8 mouse cellular contexts compared by ENCODE assay signal in genomic region chr17:35920384-35920783, GRCm38 (mm10). TPM values are rescaled to one million over a fixed set of nuclear protein-coding genes. Genes with fewer than 3 reads are reported as not detected.
A peak's percentile ranks its signal among the peaks of the same experiment; 100 is the strongest.
DNase-seq lines count a peak whose midpoint lies in the region; ATAC-seq and TF ChIP-seq lines count a peak whose summit lies in the region.

No protein-coding gene starts in this region.

- H3K9me3 ChIP-seq in embryonic facial prominence, embryonic 15.5 days (replicated peaks), result no peaks in the 10 kb centered on the region
- no peaks in the 10 kb centered on the region for H3K9me3 ChIP-seq in intestine, embryonic 16.5 days (ENCODE audit: control insufficient read depth, low read length)
- H3K9me3 ChIP-seq in neural tube, embryonic 13.5 days, result no peaks in the 10 kb centered on the region

- no peak overlapping the region for H3K9ac ChIP-seq in liver, adult 2 months (ENCODE audit: low read depth, low read length)
- H3K9ac ChIP-seq in embryonic facial prominence, embryonic 15.5 days, result no peak overlapping the region
- H3K9ac ChIP-seq in intestine, embryonic 16.5 days (ENCODE audit: low read depth, low read length), result 0 out of 2 replicates have a peak overlapping the region, but pooled peaks have one; percentile 0
- H3K9ac ChIP-seq in neural tube, embryonic 13.5 days, result peak overlapping the region; percentile 100

- H3K4me2 ChIP-seq in embryonic facial prominence, embryonic 15.5 days (replicated peaks), result 0 out of 2 replicates have a peak overlapping the region, but pooled peaks have one; percentile 86
- H3K4me2 ChIP-seq in intestine, embryonic 16.5 days (ENCODE audit: low read depth, low read length), result peak overlapping the region; percentile 78
- peak overlapping the region; percentile 78 for H3K4me2 ChIP-seq in neural tube, embryonic 13.5 days

- no peak overlapping the region for H3K4me3 ChIP-seq in liver, adult 2 months (ENCODE audit: insufficient read depth, low read depth, low read length)
- peak overlapping the region; percentile 80; the same call in 1 of the 2 replicates for H3K4me3 ChIP-seq in embryonic facial prominence, embryonic 15.5 days (replicated peaks)
- H3K4me3 ChIP-seq in intestine, embryonic 16.5 days (ENCODE audit: low read length), result no peak overlapping the region
- peak overlapping the region; percentile 75 for H3K4me3 ChIP-seq in neural tube, embryonic 13.5 days

- no peak overlapping the region; the same call in 1 of the 2 replicates for H3K27ac ChIP-seq in liver, adult 2 months (replicated peaks; ENCODE audit: insufficient read depth, low read depth, low read length)
- peak overlapping the region; percentile 98 for H3K27ac ChIP-seq in embryonic facial prominence, embryonic 15.5 days (replicated peaks)
- H3K27ac ChIP-seq in intestine, embryonic 16.5 days (ENCODE audit: low read length), result peak overlapping the region; percentile 92
- peak overlapping the region; percentile 99 for H3K27ac ChIP-seq in neural tube, embryonic 13.5 days (replicated peaks)

- peaks cover 17% of the 10 kb centered on the region for H3K4me1 ChIP-seq in liver, adult 2 months (ENCODE audit: control insufficient read depth, insufficient read depth, low read length)
- peaks cover 21% of the 10 kb centered on the region for H3K4me1 ChIP-seq in embryonic facial prominence, embryonic 15.5 days
- peaks cover 28% of the 10 kb centered on the region for H3K4me1 ChIP-seq in intestine, embryonic 16.5 days (ENCODE audit: control insufficient read depth, insufficient read depth, low read length)
- H3K4me1 ChIP-seq in neural tube, embryonic 13.5 days (replicated peaks), result peaks cover 42% of the 10 kb centered on the region

- no peak for TF ChIP-seq POLR2A in liver, adult 2 months (IDR thresholded peaks at IDR 0.05; ENCODE audit: extremely low read depth, insufficient read depth, low read length)

- no peaks in the 10 kb centered on the region; the same call in 1 of the 2 replicates for H3K79me2 ChIP-seq in liver, adult 2 months (ENCODE audit: control insufficient read depth, insufficient read depth, low read length)

- WGBS in liver, adult 2 months, result 67% methylated on average over 1 of the region's 1 CpGs
- 62% methylated on average over 1 of the region's 1 CpGs for WGBS in embryonic facial prominence, embryonic 15.5 days
- 50% methylated on average over 1 of the region's 1 CpGs for WGBS in intestine, embryonic 16.5 days
- 83% methylated on average over 1 of the region's 1 CpGs for WGBS in neural tube, embryonic 13.5 days

- TF ChIP-seq CTCF in liver, adult 2 months (IDR thresholded peaks at IDR 0.05; ENCODE audit: low read depth, low read length), result no peak

- H3K27me3 ChIP-seq in liver, adult 2 months (ENCODE audit: control insufficient read depth, insufficient read depth, low read length), result no peaks in the 10 kb centered on the region
- no peaks in the 10 kb centered on the region for H3K27me3 ChIP-seq in embryonic facial prominence, embryonic 15.5 days
- no peaks in the 10 kb centered on the region for H3K27me3 ChIP-seq in intestine, embryonic 16.5 days (replicated peaks; ENCODE audit: control insufficient read depth, insufficient read depth, low read length)
- H3K27me3 ChIP-seq in neural tube, embryonic 13.5 days, result no peaks in the 10 kb centered on the region

- peak; percentile 43 for DNase-seq in liver, adult 2 months (ENCODE audit: extremely low read depth, low read depth, low spot score)
- DNase-seq in liver, result no peak
- DNase-seq in right cerebral cortex, postnatal 25 days, result no peak
- DNase-seq in adrenal gland, adult 2 months, result no peak
- no peak for DNase-seq in retina, embryonic 14.5 days (ENCODE audit: low spot score)

- no peak for ATAC-seq in embryonic facial prominence, embryonic 15.5 days (ENCODE audit: insufficient number of reproducible peaks, low FRiP score, low TSS enrichment, low read depth)
- ATAC-seq in intestine, embryonic 16.5 days, result no peak
- ATAC-seq in neural tube, embryonic 13.5 days (ENCODE audit: low read depth), result no peak

- peaks cover 35% of the 10 kb centered on the region for H3K36me3 ChIP-seq in liver, adult 2 months (ENCODE audit: control insufficient read depth, insufficient read depth, low read length)
- peaks cover 25% of the 10 kb centered on the region for H3K36me3 ChIP-seq in embryonic facial prominence, embryonic 15.5 days
- H3K36me3 ChIP-seq in intestine, embryonic 16.5 days (ENCODE audit: control insufficient read depth, insufficient read depth, low read length), result peaks cover 13% of the 10 kb centered on the region; the same call in 1 of the 2 replicates
- peaks cover 25% of the 10 kb centered on the region for H3K36me3 ChIP-seq in neural tube, embryonic 13.5 days

RNA-seq across cellular contexts. Expression of gene Ppp1r10, which starts 4.2 kb away (rescaled TPM):
- total RNA-seq in liver, adult 2 months (2014; rRNA removed), result 14.6 and 14.7 TPM in 2 replicates
- polyA plus RNA-seq in liver, adult 2 months (2012; rRNA removed), result 15.8 and 30.0 TPM in 2 replicates
- polyA plus RNA-seq in embryonic facial prominence, embryonic 15.5 days (2015; fragmentation: Nextera tagmentation; extraction: Ambion mirVana), result 39.2 and 39.5 TPM in 2 replicates
- 28.8 and 30.1 TPM in 2 replicates for polyA plus RNA-seq in intestine, embryonic 16.5 days (2015; fragmentation: Nextera tagmentation; extraction: Ambion mirVana)
- 44.6 and 45.9 TPM in 2 replicates for polyA plus RNA-seq in neural tube, embryonic 13.5 days (2015; fragmentation: Nextera tagmentation; extraction: Ambion mirVana)
- 100 to 1,000 TPM in 1 of 2 experiments, 10 to 100 TPM in 1; 64.6 to 140 TPM for total RNA-seq in adrenal gland, adult 2 months (2021)
- polyA plus RNA-seq in adrenal gland, adult 2 months (2012; rRNA removed), result 24.7 and 32.8 TPM in 2 replicates

RNA-seq across cellular contexts. Expression of gene Mrps18b, which starts 4.2 kb away (rescaled TPM):
- 41.1 and 58.7 TPM in 2 replicates for total RNA-seq in liver, adult 2 months (2014; rRNA removed)
- polyA plus RNA-seq in liver, adult 2 months (2012; rRNA removed), result 89.5 and 106 TPM in 2 replicates
- polyA plus RNA-seq in embryonic facial prominence, embryonic 15.5 days (2015; fragmentation: Nextera tagmentation; extraction: Ambion mirVana), result 72.5 and 75.7 TPM in 2 replicates
- polyA plus RNA-seq in intestine, embryonic 16.5 days (2015; fragmentation: Nextera tagmentation; extraction: Ambion mirVana), result 133 and 145 TPM in 2 replicates
- polyA plus RNA-seq in neural tube, embryonic 13.5 days (2015; fragmentation: Nextera tagmentation; extraction: Ambion mirVana), result 56.1 and 62.7 TPM in 2 replicates
- 100 to 1,000 TPM; 111 to 114 TPM for total RNA-seq in adrenal gland, adult 2 months (2021)
- 91.6 and 101 TPM in 2 replicates for polyA plus RNA-seq in adrenal gland, adult 2 months (2012; rRNA removed)

RNA-seq across cellular contexts. Expression of gene Atat1, which starts 10.5 kb away (rescaled TPM):
- 12.1 and 12.8 TPM in 2 replicates for total RNA-seq in liver, adult 2 months (2014; rRNA removed)
- polyA plus RNA-seq in liver, adult 2 months (2012; rRNA removed), result 37.4 and 47.5 TPM in 2 replicates
- polyA plus RNA-seq in embryonic facial prominence, embryonic 15.5 days (2015; fragmentation: Nextera tagmentation; extraction: Ambion mirVana), result 64.5 and 77.7 TPM in 2 replicates
- 43.4 and 45.4 TPM in 2 replicates for polyA plus RNA-seq in intestine, embryonic 16.5 days (2015; fragmentation: Nextera tagmentation; extraction: Ambion mirVana)
- 357 and 369 TPM in 2 replicates for polyA plus RNA-seq in neural tube, embryonic 13.5 days (2015; fragmentation: Nextera tagmentation; extraction: Ambion mirVana)
- total RNA-seq in adrenal gland, adult 2 months (2021), result 10 to 100 TPM; 27.4 to 40.0 TPM
- 128 and 145 TPM in 2 replicates for polyA plus RNA-seq in adrenal gland, adult 2 months (2012; rRNA removed)

RNA-seq across cellular contexts. Expression of gene 2310061I04Rik, which starts 23.2 kb away (rescaled TPM):
- 4.9 and 7.0 TPM in 2 replicates for total RNA-seq in liver, adult 2 months (2014; rRNA removed)
- 35.3 and 37.4 TPM in 2 replicates for polyA plus RNA-seq in liver, adult 2 months (2012; rRNA removed)
- polyA plus RNA-seq in embryonic facial prominence, embryonic 15.5 days (2015; fragmentation: Nextera tagmentation; extraction: Ambion mirVana), result 22.3 and 23.9 TPM in 2 replicates
- 29.1 and 30.1 TPM in 2 replicates for polyA plus RNA-seq in intestine, embryonic 16.5 days (2015; fragmentation: Nextera tagmentation; extraction: Ambion mirVana)
- 45.1 and 50.5 TPM in 2 replicates for polyA plus RNA-seq in neural tube, embryonic 13.5 days (2015; fragmentation: Nextera tagmentation; extraction: Ambion mirVana)
- 10 to 100 TPM; 51.6 to 52.6 TPM for total RNA-seq in adrenal gland, adult 2 months (2021)
- 112 and 122 TPM in 2 replicates for polyA plus RNA-seq in adrenal gland, adult 2 months (2012; rRNA removed)

RNA-seq across cellular contexts. Expression of gene Dhx16, which starts 40.8 kb away (rescaled TPM):
- total RNA-seq in liver, adult 2 months (2014; rRNA removed), result 18.5 and 25.8 TPM in 2 replicates
- 41.4 and 52.2 TPM in 2 replicates for polyA plus RNA-seq in liver, adult 2 months (2012; rRNA removed)
- 40.7 and 50.6 TPM in 2 replicates for polyA plus RNA-seq in embryonic facial prominence, embryonic 15.5 days (2015; fragmentation: Nextera tagmentation; extraction: Ambion mirVana)
- 36.0 and 38.3 TPM in 2 replicates for polyA plus RNA-seq in intestine, embryonic 16.5 days (2015; fragmentation: Nextera tagmentation; extraction: Ambion mirVana)
- 31.0 and 39.6 TPM in 2 replicates for polyA plus RNA-seq in neural tube, embryonic 13.5 days (2015; fragmentation: Nextera tagmentation; extraction: Ambion mirVana)
- total RNA-seq in adrenal gland, adult 2 months (2021), result 10 to 100 TPM; 40.5 to 46.2 TPM
- 42.6 and 46.1 TPM in 2 replicates for polyA plus RNA-seq in adrenal gland, adult 2 months (2012; rRNA removed)

Comparison
In these comparisons a context has a peak if more than half of its experiments do, and no peak if none do; other contexts are left out.
1. H3K4me3 ChIP-seq: peak in embryonic facial prominence, embryonic 15.5 days (single experiment) and neural tube, embryonic 13.5 days (single experiment); none in liver, adult 2 months (single experiment) and intestine, embryonic 16.5 days (single experiment).
2. H3K9ac ChIP-seq: peak in intestine, embryonic 16.5 days (single experiment) and neural tube, embryonic 13.5 days (single experiment); none in liver, adult 2 months (single experiment) and embryonic facial prominence, embryonic 15.5 days (single experiment).
3. Peak in every context shown above with its lines, with median percentiles within 50 percentile points of each other: H3K4me2 ChIP-seq.